Mouse (Mus musculus) layer of hippocampus, postnatal 36 days (tissue): ENCODE results near the gene Lgi2. TPM values are rescaled to one million over a fixed set of nuclear protein-coding genes. Genes with fewer than 3 reads are reported as not detected.

Experiments used
- DNase-seq, 2 experiments: peaks; one replicate each; pipeline ENCODE4 v3.0.0; 2022
- total RNA-seq, 2 experiments: library from RNA; stranded (reverse); gene quantifications; 2 replicates each; pipeline ENCODE4 v1.2.3; 2021

Lgi2 gene
- 10 to 100 TPM; 21.5 to 23.4 TPM for total RNA-seq

GRCm38 (mm10) chr5:52565813-52566531 is at the start of gene Lgi2:
Gene Lgi2, minus strand, starts transcription at chr5:52566462.
- DNase-seq = peak in 1 of 2 experiments; percentile 12

GRCm38 (mm10) chr5:52615421-52615820 is 49.2 kb upstream of the Lgi2 start:
- DNase-seq = no peak

- DNase-seq = no peak
Observed at GRCm38 (mm10) chr5:52614686-52615085, 48.4 kb upstream of the Lgi2 start.

GRCm38 (mm10) chr5:52612776-52613175 is 46.5 kb upstream of the Lgi2 start:
- DNase-seq = no peak

GRCm38 (mm10) chr5:52611315-52611895 is 45.1 kb upstream of the Lgi2 start:
- DNase-seq = no peak

- DNase-seq = no peak
Observed at GRCm38 (mm10) chr5:52610306-52610705, 44.0 kb upstream of the Lgi2 start.

- no peak for DNase-seq
Observed at GRCm38 (mm10) chr5:52609672-52610071, 43.4 kb upstream of the Lgi2 start.

- no peak for DNase-seq
Observed at GRCm38 (mm10) chr5:52604582-52605041, 38.4 kb upstream of the Lgi2 start.

- DNase-seq = no peak
Observed at GRCm38 (mm10) chr5:52590612-52591011, 24.4 kb upstream of the Lgi2 start.

GRCm38 (mm10) chr5:52588650-52589049 is 22.4 kb upstream of the Lgi2 start:
- no peak for DNase-seq

- no peak for DNase-seq
Observed at GRCm38 (mm10) chr5:52587291-52587733, 21.1 kb upstream of the Lgi2 start.

- DNase-seq = no peak
Observed at GRCm38 (mm10) chr5:52572572-52572971, 6.3 kb upstream of the Lgi2 start.

- DNase-seq = no peak
Observed at GRCm38 (mm10) chr5:52570746-52571145, 4.5 kb upstream of the Lgi2 start.

GRCm38 (mm10) chr5:52565214-52565812 is 949 bp downstream of the Lgi2 start:
- DNase-seq = no peak

GRCm38 (mm10) chr5:52564351-52564750 is 1.9 kb downstream of the Lgi2 start:
- no peak for DNase-seq

GRCm38 (mm10) chr5:52560240-52560639 is 6.0 kb downstream of the Lgi2 start:
- DNase-seq = no peak

GRCm38 (mm10) chr5:52555526-52555925 is 10.7 kb downstream of the Lgi2 start:
- no peak for DNase-seq

- no peak for DNase-seq
Observed at GRCm38 (mm10) chr5:52551318-52551632, 15.0 kb downstream of the Lgi2 start.

- no peak for DNase-seq
Observed at GRCm38 (mm10) chr5:52550613-52551317, 15.5 kb downstream of the Lgi2 start.

GRCm38 (mm10) chr5:52546950-52547349 is 19.3 kb downstream of the Lgi2 start:
- DNase-seq = no peak

GRCm38 (mm10) chr5:52543770-52544169 is 22.5 kb downstream of the Lgi2 start:
- DNase-seq = no peak

- DNase-seq = no peak
Observed at GRCm38 (mm10) chr5:52540186-52540585, 26.1 kb downstream of the Lgi2 start.

GRCm38 (mm10) chr5:52539483-52539882 is 26.8 kb downstream of the Lgi2 start:
- no peak for DNase-seq
